Mouse (Mus musculus): Measurements from ENCODE around the gene Atg7.

DNA sequence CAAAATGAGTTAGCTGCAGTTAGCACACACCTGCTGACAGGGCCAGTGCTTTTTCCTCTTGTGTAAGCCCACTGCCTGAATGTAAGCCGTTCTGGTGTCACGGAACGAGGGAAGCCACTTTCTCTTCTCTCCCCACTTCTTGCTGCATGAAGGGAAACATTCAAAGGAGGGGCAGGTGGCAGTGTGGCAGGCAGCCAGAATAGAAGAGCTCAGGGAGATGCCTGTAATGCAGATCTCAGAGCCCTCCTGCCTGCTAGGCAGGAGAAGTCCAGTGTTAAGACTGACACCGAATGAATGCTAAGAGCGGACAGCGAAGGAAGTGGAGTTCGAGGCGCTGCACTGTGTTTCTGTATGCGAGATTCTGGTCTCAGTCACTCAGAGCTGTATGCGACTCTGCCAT lies 49.8 kb downstream of the Atg7 start:
- no peak for TF ChIP-seq CTCF (IDR thresholded peaks at IDR 0.05; ENCODE audit: low read depth)
- no peak for TF ChIP-seq EP300 (optimal IDR thresholded peaks at IDR 0.05)

Measured in stomach, postnatal 0 days (tissue).